Mouse (Mus musculus): Measurements from ENCODE around the gene Pmpcb.

Gene Pmpcb

GRCm38 (mm10) chr5:21792166-21792565 is 55.2 kb downstream of the Pmpcb start:
- no peak for DNase-seq (ENCODE audit: low spot score in 2 of 2)

- DNase-seq (ENCODE audit: low spot score in 2 of 2) = no peak
Observed at GRCm38 (mm10) chr5:21802907-21803306, 66.0 kb downstream of the Pmpcb start.

- no peak for DNase-seq (ENCODE audit: low spot score in 2 of 2)
Observed at GRCm38 (mm10) chr5:21803691-21804188, 66.8 kb downstream of the Pmpcb start.

GRCm38 (mm10) chr5:21804837-21805236 is 67.9 kb downstream of the Pmpcb start:
- DNase-seq (ENCODE audit: low spot score in 2 of 2) = no peak
